Mouse (Mus musculus) neural tube, embryonic 15.5 days (tissue): Measurements from ENCODE around the gene Fam229b. TPM values are rescaled to one million over a fixed set of nuclear protein-coding genes. Genes with fewer than 3 reads are reported as not detected.

Source experiments
- ATAC-seq: fragments of 200-750 bp; cut with Nextera tagmentation; 2 replicates; pipeline ENCODE4 v1.8.0; 2017; ENCODE audit warnings: mild to moderate bottlenecking, moderate TSS enrichment, moderate library complexity; ENCODE audit not compliant: low FRiP score
- H3K27ac ChIP-seq: fragments of 300-500 bp; sonication (generic); replicated peaks from 2 replicates; pipeline ENCODE4 v1.5.1; 2015; ENCODE audit warnings: mild to moderate bottlenecking, inconsistent platforms
- H3K27me3 ChIP-seq: fragments of 300-500 bp; sonication (generic); replicated peaks from 2 replicates; pipeline ENCODE4 v1.6.1; 2015; ENCODE audit warnings: inconsistent platforms
- H3K36me3 ChIP-seq: fragments of 300-500 bp; sonication (generic); 2 replicates; pipeline ENCODE4 v1.6.1; 2015; ENCODE audit warnings: inconsistent platforms
- H3K4me1 ChIP-seq: fragments of 300-500 bp; sonication (generic); 2 replicates; pipeline ENCODE4 v1.6.1; 2015; ENCODE audit warnings: inconsistent platforms
- H3K4me2 ChIP-seq: fragments of 300-500 bp; sonication (generic); 2 replicates; pipeline ENCODE4 v1.6.1; 2015; ENCODE audit warnings: inconsistent platforms, mild to moderate bottlenecking, moderate library complexity
- H3K4me3 ChIP-seq: fragments of 300-500 bp; sonication (generic); replicated peaks from 2 replicates; pipeline ENCODE4 v1.5.1; 2015; ENCODE audit warnings: mild to moderate bottlenecking, inconsistent platforms
- H3K9ac ChIP-seq: fragments of 300-500 bp; sonication (generic); replicated peaks from 2 replicates; pipeline ENCODE4 v1.6.1; 2015; ENCODE audit warnings: mild to moderate bottlenecking, inconsistent platforms
- H3K9me3 ChIP-seq: fragments of 300-500 bp; sonication (generic); replicated peaks from 2 replicates; pipeline ENCODE4 v1.6.1; 2016; ENCODE audit warnings: inconsistent platforms
- WGBS: fragments of 180-500 bp; shearing (Covaris S2); methylation state at CpG from one replicate; pipeline ENCODE4 v1.1.7; 2015; ENCODE audit warnings: mixed read lengths; 5-methylcytosine and 5-hydroxymethylcytosine counted together
- polyA plus RNA-seq: library from polyadenylated mRNA; unstranded; fragments of >200 nt; fragmentation: Nextera tagmentation; extraction: Ambion mirVana; gene quantifications from 2 replicates; pipeline ENCODE4 v1.2.1, GENCODE M21; 2015

Fam229b gene
- 23.8 and 36.8 TPM in 2 replicates for polyA plus RNA-seq

DNA sequence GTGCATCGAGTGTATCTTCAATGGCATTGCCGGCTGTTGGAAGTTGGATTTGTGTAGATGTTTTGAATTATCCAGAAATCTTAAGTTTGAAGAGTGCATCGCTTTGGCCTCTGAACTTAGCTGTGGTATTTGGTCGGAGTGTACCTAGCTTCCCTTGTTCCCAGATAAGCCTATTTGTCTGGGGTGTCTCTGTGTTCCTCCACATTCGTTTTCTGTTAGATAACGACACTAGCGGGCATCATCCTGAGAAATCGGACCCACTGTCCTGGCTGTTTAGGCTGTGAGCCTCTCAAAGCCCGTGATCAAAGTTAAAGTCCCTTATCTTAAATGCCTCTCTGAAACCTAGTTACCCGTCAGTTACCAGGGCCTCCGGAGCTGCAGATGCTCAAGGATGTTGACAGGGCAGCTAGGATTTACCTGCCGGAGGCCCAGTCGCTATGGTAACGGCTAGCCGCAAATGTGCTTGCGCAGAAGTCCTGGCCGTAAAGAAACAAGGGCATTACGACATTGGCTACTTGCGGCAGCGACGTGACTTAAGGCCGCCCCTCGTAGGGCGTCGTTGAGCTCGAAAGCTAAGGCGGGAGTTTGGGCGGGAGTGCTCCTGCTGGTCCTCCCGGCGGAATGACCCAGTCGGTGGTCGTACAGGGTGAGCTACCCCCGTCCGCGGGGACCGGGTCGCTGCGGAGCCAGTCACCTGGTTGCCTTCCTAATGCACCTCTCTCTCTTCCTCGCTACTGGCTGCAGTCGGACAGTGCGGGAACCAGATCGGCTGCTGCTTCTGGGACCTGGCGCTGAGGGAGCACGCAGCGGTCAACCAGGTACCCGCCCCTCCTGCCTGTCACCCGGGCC lies at the start of gene Fam229b, which contains the start of gene Tube1:
Gene Fam229b (minus strand): TSS at position 453 of the 849 bp plus-strand sequence.
Gene Tube1 (plus strand): TSS at position 515 of the 849 bp plus-strand sequence.
- 4% methylated on average over 47 of the region's 47 CpGs for WGBS
- peaks cover 17% of the 10 kb centered on the region for H3K4me1 ChIP-seq
- no peaks in the 10 kb centered on the region for H3K9me3 ChIP-seq
- H3K36me3 ChIP-seq, result peaks cover 14% of the 10 kb centered on the region
- H3K27ac ChIP-seq, result peak within 1 kb of the TSS; percentile 85
- H3K4me3 ChIP-seq, result peak within 1 kb of the TSS; percentile 73
- H3K9ac ChIP-seq, result peak within 1 kb of the TSS; percentile 73
- no peaks in the 10 kb centered on the region for H3K27me3 ChIP-seq
- peak; percentile 91 for ATAC-seq
- H3K4me2 ChIP-seq, result peak within 1 kb of the TSS; percentile 92

DNA sequence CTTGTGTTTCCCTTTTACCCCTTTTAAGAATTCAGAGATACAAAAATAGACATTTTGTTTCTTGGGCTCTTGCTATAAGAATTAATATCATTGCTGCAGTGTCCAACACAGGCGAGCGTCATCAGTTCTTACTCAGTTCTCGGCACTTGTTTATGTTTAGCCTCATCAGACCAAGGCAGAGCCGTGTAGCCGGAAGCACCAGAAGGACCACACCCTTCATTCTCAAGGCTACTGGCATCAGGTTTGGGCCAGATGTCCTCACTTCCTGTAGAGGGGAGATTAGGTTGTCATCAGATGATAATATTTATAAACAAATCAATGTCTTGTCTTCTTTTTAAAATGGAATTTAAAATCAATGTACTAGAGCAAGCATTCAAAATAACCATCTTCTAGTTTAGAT lies 43.3 kb upstream of the Fam229b start:
- Histone ChIP-seq H3K4me1 (peaks cover 27% of the 10 kb centered on the region), H3K4me2 (no peak overlapping the region), H3K27me3 (no peaks in the 10 kb centered on the region), H3K36me3 (no peaks in the 10 kb centered on the region), H3K27ac (no peak overlapping the region), H3K4me3 (no peak overlapping the region), H3K9me3 (no peaks in the 10 kb centered on the region), H3K9ac (no peak overlapping the region)
- ATAC-seq, result no peak
- WGBS, result 92% methylated on average over 5 of the region's 5 CpGs

DNA sequence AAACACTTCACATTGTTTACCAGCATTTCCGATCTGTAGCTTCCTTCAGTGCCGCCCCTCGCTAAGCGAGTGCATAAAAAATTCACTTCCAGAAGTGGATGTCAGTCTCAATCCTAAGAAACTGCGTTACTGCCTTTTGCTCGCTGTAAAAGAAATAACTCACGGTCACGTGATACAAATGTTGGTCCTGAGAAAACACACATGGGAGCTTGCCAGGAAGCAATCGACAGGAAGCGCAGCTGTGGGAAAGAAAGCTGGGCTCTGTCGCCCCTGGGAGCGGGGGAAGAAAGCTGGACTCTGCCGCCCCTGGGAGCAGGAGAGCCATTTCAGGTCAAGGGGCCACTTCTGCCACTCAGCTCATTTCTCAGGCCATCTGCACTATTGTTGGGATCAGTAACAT lies 39.4 kb upstream of the Fam229b start:
- Histone ChIP-seq H3K4me3 (peak overlapping the region; percentile 5; the same call in 1 of the 2 replicates), H3K4me2 (peak overlapping the region; percentile 79), H3K27ac (peak overlapping the region; percentile 98), H3K9me3 (no peaks in the 10 kb centered on the region), H3K9ac (no peak overlapping the region; the same call in 1 of the 2 replicates), H3K36me3 (no peaks in the 10 kb centered on the region), H3K4me1 (peaks cover 43% of the 10 kb centered on the region), H3K27me3 (no peaks in the 10 kb centered on the region)
- ATAC-seq, result no peak
- WGBS, result 14% methylated on average over 13 of the region's 13 CpGs

DNA sequence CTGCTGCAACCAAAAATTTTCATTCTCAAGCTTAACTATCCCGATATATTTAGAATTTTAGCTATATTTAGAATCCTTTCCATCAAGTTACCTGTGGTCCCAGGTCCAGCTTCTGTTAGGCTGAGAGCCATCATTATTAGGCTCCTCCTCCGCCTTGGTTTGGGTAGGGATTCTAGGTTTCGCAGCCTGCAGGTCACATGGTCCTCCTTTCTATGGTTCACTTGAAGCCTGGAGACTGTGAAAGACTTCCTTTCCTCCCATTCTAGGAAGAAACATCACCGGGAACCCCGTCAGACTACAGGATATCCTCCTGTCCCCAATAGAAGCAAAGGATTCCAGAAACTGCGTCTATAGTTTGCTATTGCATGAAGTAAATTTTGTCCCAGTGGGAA lies 38.8 kb upstream of the Fam229b start:
- H3K9ac ChIP-seq, result no peak overlapping the region; the same call in 1 of the 2 replicates
- H3K4me1 ChIP-seq, result peaks cover 43% of the 10 kb centered on the region
- no peaks in the 10 kb centered on the region for H3K36me3 ChIP-seq
- H3K27ac ChIP-seq, result peak overlapping the region; percentile 98
- no peak overlapping the region for H3K4me3 ChIP-seq
- H3K9me3 ChIP-seq, result no peaks in the 10 kb centered on the region
- ATAC-seq, result no peak
- 55% methylated on average over 6 of the region's 6 CpGs for WGBS
- no peaks in the 10 kb centered on the region for H3K27me3 ChIP-seq
- H3K4me2 ChIP-seq, result peak overlapping the region; percentile 79

DNA sequence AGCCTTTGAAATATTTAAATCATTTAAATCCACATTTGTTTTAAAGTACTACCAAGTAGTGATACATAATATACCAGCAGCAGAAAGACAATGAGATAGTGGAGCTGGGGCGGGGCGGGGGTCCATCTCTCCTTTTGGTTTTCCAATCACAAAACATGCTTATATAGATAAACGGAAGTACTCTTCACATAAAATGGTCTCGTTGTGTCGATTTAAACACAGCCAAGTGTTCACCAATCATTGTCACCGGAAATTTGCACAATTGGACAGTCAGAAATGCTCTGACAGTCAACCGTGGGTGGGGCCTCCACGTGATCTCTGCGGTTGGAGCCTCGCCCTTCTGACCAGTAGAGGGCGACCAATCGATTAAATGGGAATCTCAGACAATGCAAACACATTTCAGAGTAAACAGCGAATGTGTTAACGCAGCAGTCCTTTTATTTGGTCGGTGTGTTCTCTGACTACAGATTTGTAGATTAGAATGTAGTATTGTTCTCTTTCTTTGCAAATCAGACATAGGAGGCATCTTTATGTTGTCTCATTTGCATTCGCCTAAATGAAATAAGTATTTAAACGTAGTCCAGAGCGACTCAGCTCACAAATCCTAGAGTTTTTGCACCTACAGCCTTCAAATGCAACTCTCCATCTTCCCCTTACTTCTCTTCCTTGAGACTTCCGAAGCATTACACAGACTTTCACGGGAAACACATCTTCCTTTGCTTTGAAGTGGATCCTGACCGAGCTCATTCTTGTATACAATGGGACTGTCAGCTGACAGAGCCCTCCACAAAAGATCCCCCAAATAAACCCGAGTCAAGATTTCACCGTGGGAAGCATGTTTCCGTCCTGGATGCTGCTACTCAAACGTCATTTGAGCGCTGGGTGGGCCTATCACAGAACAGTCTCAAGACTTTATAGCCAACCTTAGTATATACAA lies 38.2 kb upstream of the Fam229b start:
- Histone ChIP-seq H3K9ac (peak overlapping the region; percentile 54), H3K4me2 (peak overlapping the region; percentile 79), H3K27ac (peak overlapping the region; percentile 98), H3K27me3 (no peaks in the 10 kb centered on the region), H3K36me3 (no peaks in the 10 kb centered on the region), H3K4me3 (peak overlapping the region; percentile 40), H3K4me1 (peaks cover 46% of the 10 kb centered on the region), H3K9me3 (no peaks in the 10 kb centered on the region)
- 7% methylated on average over 26 of the region's 26 CpGs for WGBS
- peak; percentile 89 for ATAC-seq

DNA sequence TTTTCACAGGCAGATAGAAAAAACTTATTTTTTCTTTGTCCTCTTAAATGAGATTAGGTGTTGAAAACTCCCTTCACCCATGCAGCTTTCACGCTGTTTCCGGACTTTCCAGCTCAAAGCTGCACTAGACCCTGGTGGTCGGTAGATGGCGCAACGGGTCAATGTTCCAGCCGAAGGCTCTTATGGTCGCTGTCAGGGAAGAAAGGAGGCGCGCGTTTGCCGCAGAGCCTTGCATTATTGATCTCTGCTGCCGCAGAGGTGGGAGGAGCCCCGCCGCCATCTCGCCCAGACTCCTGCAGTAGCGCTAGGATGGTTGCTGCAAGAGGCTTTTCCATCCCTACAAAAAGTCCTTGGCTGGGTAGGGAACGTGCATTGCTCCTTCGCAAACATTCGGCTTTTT lies 37.4 kb upstream of the Fam229b start:
- peak; percentile 95 for ATAC-seq
- H3K27ac ChIP-seq, result peak overlapping the region; percentile 98
- WGBS, result under 1% methylated on average over 19 of the region's 19 CpGs
- no peaks in the 10 kb centered on the region for H3K36me3 ChIP-seq
- H3K9ac ChIP-seq, result peak overlapping the region; percentile 54
- H3K9me3 ChIP-seq, result no peaks in the 10 kb centered on the region
- H3K4me3 ChIP-seq, result peak overlapping the region; percentile 40
- H3K27me3 ChIP-seq, result no peaks in the 10 kb centered on the region
- peak overlapping the region; percentile 79 for H3K4me2 ChIP-seq
- peaks cover 53% of the 10 kb centered on the region for H3K4me1 ChIP-seq

DNA sequence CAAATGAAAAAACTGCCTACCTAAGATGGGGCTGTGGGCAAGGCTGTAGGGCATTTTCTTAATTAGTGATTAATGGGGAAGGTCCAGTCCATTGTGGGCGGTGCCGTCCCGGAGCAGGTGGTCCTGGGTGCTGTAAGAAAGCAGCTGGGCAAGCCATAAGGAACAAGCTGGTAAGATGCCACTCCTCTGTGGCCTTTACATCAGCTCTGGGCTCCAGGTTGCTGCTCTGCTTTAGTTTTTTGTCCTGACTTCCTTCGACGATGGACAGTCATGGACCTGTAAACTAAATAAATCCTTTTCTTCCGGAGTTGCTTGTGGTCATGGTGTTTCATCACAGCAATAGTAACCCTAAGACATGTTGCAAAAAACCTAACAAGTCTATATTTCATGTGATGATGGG lies 37.0 kb upstream of the Fam229b start:
- WGBS, result 7% methylated on average over 6 of the region's 6 CpGs
- Histone ChIP-seq H3K27me3 (no peaks in the 10 kb centered on the region), H3K9me3 (no peaks in the 10 kb centered on the region), H3K4me3 (peak overlapping the region; percentile 1; the same call in 1 of the 2 replicates), H3K4me2 (peak overlapping the region; percentile 79), H3K9ac (0 out of 2 replicates have a peak overlapping the region, but pooled peaks have one; percentile 21), H3K36me3 (no peaks in the 10 kb centered on the region), H3K27ac (peak overlapping the region; percentile 68; the same call in 1 of the 2 replicates), H3K4me1 (peaks cover 57% of the 10 kb centered on the region)
- ATAC-seq, result peak; percentile 1; the same call in 1 of the 2 replicates

DNA sequence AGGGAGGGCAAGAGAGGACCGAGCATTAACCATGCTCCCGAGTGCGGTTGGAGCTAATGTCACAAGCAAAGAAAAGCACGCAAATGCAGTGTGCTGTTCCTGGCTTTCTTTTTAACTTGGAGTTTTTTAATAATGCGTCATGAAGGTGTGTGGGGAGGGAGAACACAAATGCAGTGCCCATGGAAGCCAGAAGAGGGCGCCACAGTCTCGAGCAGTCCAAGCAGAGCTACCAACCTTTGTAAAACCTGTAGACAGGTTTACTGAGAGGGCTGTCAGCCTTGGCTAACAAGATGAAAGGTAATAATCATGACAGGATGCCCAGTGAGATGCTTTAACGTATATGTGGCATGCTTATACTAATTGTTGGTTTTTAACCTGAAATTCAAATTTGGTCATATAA lies 36.5 kb upstream of the Fam229b start:
- Histone ChIP-seq H3K9ac (0 out of 2 replicates have a peak overlapping the region, but pooled peaks have one; percentile 21), H3K4me1 (peaks cover 63% of the 10 kb centered on the region), H3K4me3 (peak overlapping the region; percentile 15), H3K36me3 (no peaks in the 10 kb centered on the region), H3K27me3 (no peaks in the 10 kb centered on the region), H3K27ac (peak overlapping the region; percentile 68), H3K9me3 (no peaks in the 10 kb centered on the region), H3K4me2 (peak overlapping the region; percentile 79)
- peak; percentile 8; the same call in 1 of the 2 replicates for ATAC-seq
- 8% methylated on average over 8 of the region's 8 CpGs for WGBS

DNA sequence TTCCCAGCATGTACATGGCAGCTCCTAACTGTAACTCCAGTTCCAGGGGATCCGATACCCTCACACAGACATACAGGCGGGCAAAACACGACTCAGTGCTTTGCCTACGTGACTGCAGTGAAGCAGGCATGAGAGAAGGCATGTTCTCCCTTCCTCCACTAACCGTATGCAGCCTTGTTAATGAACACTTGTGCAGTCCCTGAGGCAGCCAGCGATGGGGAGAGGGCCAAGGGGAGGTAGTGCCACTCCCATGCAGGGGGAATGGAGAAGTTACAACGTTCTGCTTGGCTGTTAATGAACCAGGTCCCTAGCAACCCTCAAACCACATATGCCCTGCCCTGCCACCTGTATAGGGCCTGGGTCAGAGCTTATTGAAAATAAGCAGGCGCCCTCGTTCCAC lies 35.9 kb upstream of the Fam229b start:
- ATAC-seq, result no peak
- Histone ChIP-seq H3K4me3 (no peak overlapping the region), H3K4me2 (peak overlapping the region; percentile 79), H3K9ac (no peak overlapping the region), H3K27ac (peak overlapping the region; percentile 68), H3K36me3 (no peaks in the 10 kb centered on the region), H3K4me1 (peaks cover 61% of the 10 kb centered on the region), H3K27me3 (no peaks in the 10 kb centered on the region), H3K9me3 (no peaks in the 10 kb centered on the region)
- WGBS, result 37% methylated on average over 9 of the region's 9 CpGs

DNA sequence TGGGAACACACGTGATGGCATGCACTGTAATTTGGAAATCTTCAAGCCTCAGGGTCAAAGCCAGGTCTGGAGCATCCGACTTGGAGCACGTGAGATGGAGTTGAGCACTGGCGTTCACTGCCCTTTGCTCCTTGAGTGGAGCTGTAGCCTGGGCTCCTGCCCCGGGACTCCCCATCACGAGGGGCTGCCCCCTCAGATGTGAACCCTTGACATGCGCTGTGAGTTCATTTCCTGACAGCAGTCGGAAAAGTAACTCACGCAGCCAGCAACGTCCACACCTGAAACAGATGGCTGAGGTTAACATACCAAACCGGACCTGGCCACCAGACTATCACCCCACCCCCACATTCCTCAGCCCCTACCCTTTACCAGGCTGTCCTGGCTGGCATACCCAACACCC lies 33.9 kb upstream of the Fam229b start:
- no peak for ATAC-seq

DNA sequence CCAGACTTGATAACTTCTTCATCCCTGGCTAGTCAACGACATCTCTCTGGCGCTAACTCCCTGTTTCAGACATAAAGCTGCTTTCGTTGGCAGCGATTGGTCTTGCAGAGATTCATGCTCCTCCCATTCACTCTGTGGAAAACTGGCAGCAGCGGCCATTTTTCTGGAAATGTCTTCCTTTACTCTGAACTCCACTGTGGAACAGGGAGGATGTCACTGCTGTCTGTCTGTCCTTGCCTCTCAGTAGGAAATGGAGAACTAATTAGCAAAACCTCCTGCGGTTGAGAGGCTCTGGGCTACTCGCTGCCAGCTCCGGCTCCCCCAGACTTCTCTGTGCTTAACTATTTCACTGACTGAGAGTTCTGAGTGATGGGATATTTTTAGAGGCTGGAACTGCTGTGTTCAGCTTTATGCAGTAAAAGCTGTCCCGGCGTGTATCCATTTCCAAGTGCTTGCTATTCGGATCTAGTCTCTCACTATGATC lies 32.0 kb upstream of the Fam229b start:
- Histone ChIP-seq H3K27me3 (no peaks in the 10 kb centered on the region), H3K27ac (peak overlapping the region; percentile 91), H3K36me3 (no peaks in the 10 kb centered on the region), H3K4me1 (peaks cover 44% of the 10 kb centered on the region), H3K4me3 (peak overlapping the region; percentile 35), H3K4me2 (peak overlapping the region; percentile 50), H3K9ac (peak overlapping the region; percentile 41; the same call in 1 of the 2 replicates), H3K9me3 (no peaks in the 10 kb centered on the region)
- 11% methylated on average over 11 of the region's 11 CpGs for WGBS
- peak; percentile 62 for ATAC-seq

More for the DNA sequence above, 33.9 kb upstream of the Fam229b start:
- H3K9ac ChIP-seq, result no peak overlapping the region
- H3K36me3 ChIP-seq, result no peaks in the 10 kb centered on the region
- no peaks in the 10 kb centered on the region for H3K27me3 ChIP-seq
- H3K4me3 ChIP-seq, result no peak overlapping the region
- no peaks in the 10 kb centered on the region for H3K9me3 ChIP-seq
- H3K27ac ChIP-seq, result 0 out of 2 replicates have a peak overlapping the region, but pooled peaks have one; percentile 91
- WGBS, result 87% methylated on average over 11 of the region's 11 CpGs
- H3K4me2 ChIP-seq, result no peak overlapping the region
- H3K4me1 ChIP-seq, result peaks cover 53% of the 10 kb centered on the region
